Mouse (Mus musculus): ENCODE measurements around the gene Pi4ka. TPM values are rescaled to one million over a fixed set of nuclear protein-coding genes. Genes with fewer than 3 reads are reported as not detected.

Pi4ka gene
- polyA plus RNA-seq, 1 experiment from 2014 or later = 28.0 TPM

GRCm38 (mm10) chr16:17271856-17272255 lies 134.3 kb downstream of the Pi4ka start:
- ATAC-seq (ENCODE audit: low read depth) = no peak
- peaks cover 1% of the 10 kb centered on the region; the same call in 1 of the 2 replicates for H3K27me3 ChIP-seq (ENCODE audit: control insufficient read depth, insufficient read depth, low read depth, low read length)
- no peak overlapping the region for H3K27ac ChIP-seq (ENCODE audit: low read length)
- H3K4me3 ChIP-seq (ENCODE audit: low read length) = no peak overlapping the region
- H3K4me1 ChIP-seq (replicated peaks; ENCODE audit: control insufficient read depth, insufficient read depth, low read length) = peaks cover 5% of the 10 kb centered on the region
- no peak overlapping the region for H3K4me2 ChIP-seq (ENCODE audit: low read depth, low read length)
- WGBS = 82% methylated on average over 6 of the region's 6 CpGs
- no peak overlapping the region for H3K9ac ChIP-seq (ENCODE audit: low read length)
- H3K36me3 ChIP-seq (ENCODE audit: control insufficient read depth, insufficient read depth, low read length) = no peaks in the 10 kb centered on the region
- 0 out of 2 replicates have a peak, but pooled peaks cover 2% of the 10 kb centered on the region for H3K9me3 ChIP-seq (ENCODE audit: control insufficient read depth, low read length)

GRCm38 (mm10) chr16:17271124-17271523 lies 135.0 kb downstream of the Pi4ka start:
- no peak overlapping the region for H3K4me2 ChIP-seq (ENCODE audit: low read depth, low read length)
- H3K36me3 ChIP-seq (ENCODE audit: control insufficient read depth, insufficient read depth, low read length) = no peaks in the 10 kb centered on the region
- no peaks in the 10 kb centered on the region for H3K4me1 ChIP-seq (replicated peaks; ENCODE audit: control insufficient read depth, insufficient read depth, low read length)
- no peak overlapping the region for H3K27ac ChIP-seq (ENCODE audit: low read length)
- no peak overlapping the region for H3K9ac ChIP-seq (ENCODE audit: low read length)
- no peaks in the 10 kb centered on the region for H3K27me3 ChIP-seq (ENCODE audit: control insufficient read depth, insufficient read depth, low read depth, low read length)
- ATAC-seq (ENCODE audit: low read depth) = no peak
- H3K4me3 ChIP-seq (ENCODE audit: low read length) = no peak overlapping the region
- 0 out of 2 replicates have a peak, but pooled peaks cover 2% of the 10 kb centered on the region for H3K9me3 ChIP-seq (ENCODE audit: control insufficient read depth, low read length)
- 68% methylated on average over 4 of the region's 4 CpGs for WGBS

- H3K36me3 ChIP-seq (ENCODE audit: control insufficient read depth, insufficient read depth, low read length) = no peaks in the 10 kb centered on the region
- H3K4me3 ChIP-seq (ENCODE audit: low read length) = no peak overlapping the region
- ATAC-seq (ENCODE audit: low read depth) = no peak
- no peaks in the 10 kb centered on the region for H3K27me3 ChIP-seq (ENCODE audit: control insufficient read depth, insufficient read depth, low read depth, low read length)
- 0 out of 2 replicates have a peak, but pooled peaks cover 2% of the 10 kb centered on the region for H3K9me3 ChIP-seq (ENCODE audit: control insufficient read depth, low read length)
- no peak overlapping the region for H3K4me2 ChIP-seq (ENCODE audit: low read depth, low read length)
- WGBS = 85% methylated on average over 5 of the region's 5 CpGs
- H3K9ac ChIP-seq (ENCODE audit: low read length) = no peak overlapping the region
- no peak overlapping the region for H3K27ac ChIP-seq (ENCODE audit: low read length)
- H3K4me1 ChIP-seq (replicated peaks; ENCODE audit: control insufficient read depth, insufficient read depth, low read length) = no peaks in the 10 kb centered on the region
Measured at GRCm38 (mm10) chr16:17269872-17270271, 136.2 kb downstream of the Pi4ka start.

GRCm38 (mm10) chr16:17267937-17268336 lies 138.2 kb downstream of the Pi4ka start:
- Histone ChIP-seq H3K36me3 (ENCODE audit: control insufficient read depth, insufficient read depth, low read length) (no peaks in the 10 kb centered on the region), H3K27ac (ENCODE audit: low read length) (no peak overlapping the region), H3K9me3 (ENCODE audit: control insufficient read depth, low read length) (0 out of 2 replicates have a peak, but pooled peaks cover 2% of the 10 kb centered on the region), H3K4me1 (replicated peaks; ENCODE audit: control insufficient read depth, insufficient read depth, low read length) (no peaks in the 10 kb centered on the region), H3K4me3 (ENCODE audit: low read length) (no peak overlapping the region), H3K27me3 (ENCODE audit: control insufficient read depth, insufficient read depth, low read depth, low read length) (no peaks in the 10 kb centered on the region), H3K4me2 (ENCODE audit: low read depth, low read length) (no peak overlapping the region), H3K9ac (ENCODE audit: low read length) (no peak overlapping the region)
- WGBS = 25% methylated on average over 5 of the region's 5 CpGs
- no peak for ATAC-seq (ENCODE audit: low read depth)

GRCm38 (mm10) chr16:17266113-17266512 lies 140.0 kb downstream of the Pi4ka start:
- WGBS = 72% methylated on average over 3 of the region's 3 CpGs
- no peak for ATAC-seq (ENCODE audit: low read depth)
- 0 out of 2 replicates have a peak, but pooled peaks cover 2% of the 10 kb centered on the region for H3K9me3 ChIP-seq (ENCODE audit: control insufficient read depth, low read length)
- no peaks in the 10 kb centered on the region for H3K4me1 ChIP-seq (replicated peaks; ENCODE audit: control insufficient read depth, insufficient read depth, low read length)
- no peak overlapping the region for H3K4me3 ChIP-seq (ENCODE audit: low read length)
- no peaks in the 10 kb centered on the region for H3K27me3 ChIP-seq (ENCODE audit: control insufficient read depth, insufficient read depth, low read depth, low read length)
- no peak overlapping the region for H3K4me2 ChIP-seq (ENCODE audit: low read depth, low read length)
- H3K9ac ChIP-seq (ENCODE audit: low read length) = no peak overlapping the region
- no peak overlapping the region for H3K27ac ChIP-seq (ENCODE audit: low read length)
- H3K36me3 ChIP-seq (ENCODE audit: control insufficient read depth, insufficient read depth, low read length) = 0 out of 2 replicates have a peak, but pooled peaks cover 3% of the 10 kb centered on the region

GRCm38 (mm10) chr16:17261341-17261740 lies 144.8 kb downstream of the Pi4ka start:
- Histone ChIP-seq H3K4me3 (ENCODE audit: low read length) (no peak overlapping the region), H3K4me2 (ENCODE audit: low read depth, low read length) (no peak overlapping the region), H3K9ac (ENCODE audit: low read length) (no peak overlapping the region), H3K4me1 (replicated peaks; ENCODE audit: control insufficient read depth, insufficient read depth, low read length) (no peaks in the 10 kb centered on the region), H3K36me3 (ENCODE audit: control insufficient read depth, insufficient read depth, low read length) (peaks cover 16% of the 10 kb centered on the region), H3K9me3 (ENCODE audit: control insufficient read depth, low read length) (no peaks in the 10 kb centered on the region), H3K27ac (ENCODE audit: low read length) (no peak overlapping the region), H3K27me3 (ENCODE audit: control insufficient read depth, insufficient read depth, low read depth, low read length) (no peaks in the 10 kb centered on the region)
- no peak for ATAC-seq (ENCODE audit: low read depth)
- WGBS = 78% methylated on average over 1 of the region's 1 CpGs

GRCm38 (mm10) chr16:17258917-17259316 lies 147.2 kb downstream of the Pi4ka start:
- Histone ChIP-seq H3K27me3 (ENCODE audit: control insufficient read depth, insufficient read depth, low read depth, low read length) (no peaks in the 10 kb centered on the region), H3K9me3 (ENCODE audit: control insufficient read depth, low read length) (no peaks in the 10 kb centered on the region), H3K4me3 (ENCODE audit: low read length) (no peak overlapping the region), H3K4me2 (ENCODE audit: low read depth, low read length) (no peak overlapping the region), H3K9ac (ENCODE audit: low read length) (no peak overlapping the region), H3K4me1 (replicated peaks; ENCODE audit: control insufficient read depth, insufficient read depth, low read length) (peaks cover 8% of the 10 kb centered on the region), H3K36me3 (ENCODE audit: control insufficient read depth, insufficient read depth, low read length) (peaks cover 16% of the 10 kb centered on the region), H3K27ac (ENCODE audit: low read length) (no peak overlapping the region)
- 90% methylated on average over 12 of the region's 12 CpGs for WGBS
- no peak for ATAC-seq (ENCODE audit: low read depth)

GRCm38 (mm10) chr16:17257359-17257821 lies 148.7 kb downstream of the Pi4ka start:
- no peak overlapping the region for H3K4me3 ChIP-seq (ENCODE audit: low read length)
- peaks cover 22% of the 10 kb centered on the region for H3K4me1 ChIP-seq (replicated peaks; ENCODE audit: control insufficient read depth, insufficient read depth, low read length)
- WGBS = 87% methylated on average over 9 of the region's 9 CpGs
- no peak overlapping the region for H3K27ac ChIP-seq (ENCODE audit: low read length)
- peaks cover 16% of the 10 kb centered on the region for H3K36me3 ChIP-seq (ENCODE audit: control insufficient read depth, insufficient read depth, low read length)
- no peak for ATAC-seq (ENCODE audit: low read depth)
- H3K9me3 ChIP-seq (ENCODE audit: control insufficient read depth, low read length) = no peaks in the 10 kb centered on the region
- H3K4me2 ChIP-seq (ENCODE audit: low read depth, low read length) = no peak overlapping the region
- H3K27me3 ChIP-seq (ENCODE audit: control insufficient read depth, insufficient read depth, low read depth, low read length) = no peaks in the 10 kb centered on the region
- H3K9ac ChIP-seq (ENCODE audit: low read length) = no peak overlapping the region

GRCm38 (mm10) chr16:17255270-17255669 lies 150.8 kb downstream of the Pi4ka start:
- Histone ChIP-seq H3K36me3 (ENCODE audit: control insufficient read depth, insufficient read depth, low read length) (peaks cover 13% of the 10 kb centered on the region), H3K9ac (ENCODE audit: low read length) (no peak overlapping the region), H3K27ac (ENCODE audit: low read length) (no peak overlapping the region), H3K27me3 (ENCODE audit: control insufficient read depth, insufficient read depth, low read depth, low read length) (no peaks in the 10 kb centered on the region), H3K4me1 (replicated peaks; ENCODE audit: control insufficient read depth, insufficient read depth, low read length) (peaks cover 37% of the 10 kb centered on the region), H3K4me2 (ENCODE audit: low read depth, low read length) (no peak overlapping the region), H3K4me3 (ENCODE audit: low read length) (no peak overlapping the region), H3K9me3 (ENCODE audit: control insufficient read depth, low read length) (no peaks in the 10 kb centered on the region)
- WGBS = 33% methylated on average over 2 of the region's 2 CpGs
- ATAC-seq (ENCODE audit: low read depth) = no peak

Measured in lung, embryonic 16.5 days (tissue).